Mouse (Mus musculus) MEL (cell line): ENCODE results near the gene Rbm42. TPM values are rescaled to one million over a fixed set of nuclear protein-coding genes. Genes with fewer than 3 reads are reported as not detected.
A peak's percentile ranks its signal among the peaks of the same experiment; 100 is the strongest.

ENCODE experiments used
- DNase-seq: peaks from one replicate; pipeline ENCODE4 v3.0.0; 2011; ENCODE audit warnings: low read depth, low spot score
- H3K27ac ChIP-seq: 2 replicates; pipeline ENCODE4 v1.5.1; 2012; ENCODE audit warnings: low read depth, mild to moderate bottlenecking, control low read depth, low read length, moderate library complexity; ENCODE audit not compliant: control insufficient read depth
- H3K27me3 ChIP-seq, 2 experiments: fragments of 150-350 bp in 1 of 2; sonication (generic) in 1 of 2; 2 replicates each; pipeline ENCODE4 v1.6.1; 2012; ENCODE audit warnings: low read length in 2 of 2, mild to moderate bottlenecking in 2 of 2, improper control_type of control experiment in 1 of 2, moderate library complexity in 1 of 2; ENCODE audit not compliant: insufficient read depth in 2 of 2, control insufficient read depth in 1 of 2
- H3K36me3 ChIP-seq, 2 experiments: 2 replicates each; pipeline ENCODE4 v1.6.1; 2012 to 2014; ENCODE audit warnings: low read length in 2 of 2, improper control_type of control experiment in 1 of 2, inconsistent platforms in 1 of 2, mild to moderate bottlenecking in 1 of 2; ENCODE audit not compliant: insufficient read depth in 2 of 2, control insufficient read depth in 1 of 2
- H3K4me1 ChIP-seq, 2 experiments: fragments of 150-350 bp in 1 of 2; sonication (generic) in 1 of 2; 2 replicates each; pipeline ENCODE4 v1.6.1; 2012; ENCODE audit warnings: low read length in 2 of 2, improper control_type of control experiment in 1 of 2, mild to moderate bottlenecking in 1 of 2; ENCODE audit not compliant: insufficient read depth in 2 of 2, control insufficient read depth in 1 of 2
- H3K4me3 ChIP-seq, 2 experiments: fragments of 150-350 bp in 1 of 2; sonication (generic) in 1 of 2; 2 replicates each; pipeline ENCODE4 v1.5.1; 2012; ENCODE audit warnings: low read depth in 2 of 2, low read length in 2 of 2, mild to moderate bottlenecking in 2 of 2, moderate library complexity in 2 of 2, control low read depth in 1 of 2, improper control_type of control experiment in 1 of 2; ENCODE audit not compliant: control insufficient read depth in 1 of 2, insufficient read depth in 1 of 2
- H3K79me2 ChIP-seq: 2 replicates; pipeline ENCODE4 v1.6.1; 2012; ENCODE audit warnings: mild to moderate bottlenecking, low read length, moderate library complexity; ENCODE audit not compliant: control insufficient read depth, poor library complexity, insufficient read depth
- H3K9ac ChIP-seq: 2 replicates; pipeline ENCODE4 v1.6.1; 2012; ENCODE audit warnings: low read depth, mild to moderate bottlenecking, control low read depth, low read length, moderate library complexity; ENCODE audit not compliant: control insufficient read depth, poor library complexity, severe bottlenecking
- H3K9me3 ChIP-seq: fragments of 150-350 bp; sonication (generic); replicated peaks from 2 replicates; pipeline ENCODE4 v1.6.1; 2012; ENCODE audit warnings: mild to moderate bottlenecking, low read length, improper control_type of control experiment, moderate library complexity; ENCODE audit not compliant: insufficient read depth
- BHLHE40 ChIP-seq: IDR thresholded peaks from 2 replicates; pipeline ENCODE4 v1.6.1; 2012; ENCODE audit warnings: low read depth, mild to moderate bottlenecking, inconsistent platforms, low read length, improper control_type of control experiment, borderline replicate concordance
- CHD2 ChIP-seq: IDR thresholded peaks from 2 replicates; pipeline ENCODE4 v1.6.1; 2011; ENCODE audit warnings: low read length, improper control_type of control experiment
- CTCF ChIP-seq, 3 experiments: IDR thresholded peaks in 2 of 3; conservative IDR thresholded peaks in 1 of 3; 2 replicates each; pipeline ENCODE4 v1.5.1; 2011 to 2012; ENCODE audit warnings: low read length in 3 of 3, low read depth in 2 of 3, mild to moderate bottlenecking in 2 of 3, improper control_type of control experiment in 1 of 3, inconsistent platforms in 1 of 3, mixed read lengths in 1 of 3, moderate library complexity in 1 of 3; ENCODE audit not compliant: control insufficient read depth in 1 of 3, insufficient read depth in 1 of 3, poor library complexity in 1 of 3, severe bottlenecking in 1 of 3
- E2F4 ChIP-seq: IDR thresholded peaks from 2 replicates; pipeline ENCODE4 v1.6.1; 2011; ENCODE audit warnings: low read depth, low read length, improper control_type of control experiment, borderline replicate concordance
- ELF1 ChIP-seq: IDR thresholded peaks from 2 replicates; pipeline ENCODE4 v1.6.1; 2014; ENCODE audit warnings: low read depth, mild to moderate bottlenecking, inconsistent platforms, low read length, improper control_type of control experiment, moderate library complexity
- ETS1 ChIP-seq: IDR thresholded peaks from 2 replicates; pipeline ENCODE4 v1.6.1; 2012; ENCODE audit warnings: low read depth, mild to moderate bottlenecking, inconsistent platforms, low read length, improper control_type of control experiment, moderate library complexity
- GABPA ChIP-seq: IDR thresholded peaks from 2 replicates; pipeline ENCODE4 v1.6.1; 2012; ENCODE audit warnings: low read depth, mild to moderate bottlenecking, inconsistent platforms, low read length, improper control_type of control experiment, moderate library complexity
- GATA1 ChIP-seq: IDR thresholded peaks from 2 replicates; pipeline ENCODE4 v1.6.1; 2011; ENCODE audit warnings: low read depth, low read length, improper control_type of control experiment
- HCFC1 ChIP-seq: IDR thresholded peaks from 2 replicates; pipeline ENCODE4 v1.6.1; 2012; ENCODE audit warnings: low read depth, mild to moderate bottlenecking, inconsistent platforms, low read length, improper control_type of control experiment, moderate library complexity
- KAT2A ChIP-seq: conservative IDR thresholded peaks from 2 replicates; pipeline ENCODE4 v1.6.1; 2012; ENCODE audit warnings: low read depth, low read length, improper control_type of control experiment, inconsistent platforms
- MAZ ChIP-seq: IDR thresholded peaks from 2 replicates; pipeline ENCODE4 v1.6.1; 2012; ENCODE audit warnings: low read depth, mild to moderate bottlenecking, inconsistent platforms, low read length, improper control_type of control experiment
- MYB ChIP-seq: IDR thresholded peaks from 2 replicates; pipeline ENCODE4 v1.6.1; 2011; ENCODE audit warnings: mild to moderate bottlenecking, low read depth, low read length, improper control_type of control experiment
- NELFE ChIP-seq: IDR thresholded peaks from 2 replicates; pipeline ENCODE4 v1.6.1; 2011; ENCODE audit warnings: low read depth, low read length, improper control_type of control experiment
- NRF1 ChIP-seq: IDR thresholded peaks from 2 replicates; pipeline ENCODE4 v1.6.1; 2014; ENCODE audit warnings: low read depth, mild to moderate bottlenecking, inconsistent platforms, low read length, improper control_type of control experiment, moderate library complexity; ENCODE audit not compliant: poor library complexity, insufficient read depth, severe bottlenecking
- POLR2AphosphoS5 ChIP-seq: IDR thresholded peaks from 2 replicates; pipeline ENCODE4 v1.6.1; 2012; ENCODE audit warnings: low read depth, borderline replicate concordance, mild to moderate bottlenecking, inconsistent platforms, low read length, moderate library complexity, mixed read lengths
- RAD21 ChIP-seq: IDR thresholded peaks from 2 replicates; pipeline ENCODE4 v1.6.1; 2011; ENCODE audit warnings: mild to moderate bottlenecking, low read depth, low read length, improper control_type of control experiment
- SMC3 ChIP-seq: IDR thresholded peaks from 2 replicates; pipeline ENCODE4 v1.6.1; 2011; ENCODE audit warnings: low read depth, low read length, improper control_type of control experiment
- TBP ChIP-seq: IDR thresholded peaks from 2 replicates; pipeline ENCODE4 v1.8.0; 2011; ENCODE audit warnings: low read depth, low read length, improper control_type of control experiment
- TCF12 ChIP-seq: IDR thresholded peaks from 2 replicates; pipeline ENCODE4 v1.6.1; 2014; ENCODE audit warnings: low read depth, mild to moderate bottlenecking, inconsistent platforms, low read length, improper control_type of control experiment, moderate library complexity
- UBTF ChIP-seq: IDR thresholded peaks from 2 replicates; pipeline ENCODE4 v1.6.1; 2012; ENCODE audit warnings: low read depth, mild to moderate bottlenecking, inconsistent platforms, low read length, improper control_type of control experiment, moderate library complexity, borderline replicate concordance; ENCODE audit not compliant: insufficient read depth
- ZC3H11A ChIP-seq: IDR thresholded peaks from 2 replicates; pipeline ENCODE4 v1.6.1; 2012; ENCODE audit warnings: low read depth, mild to moderate bottlenecking, inconsistent platforms, low read length, improper control_type of control experiment
- ZKSCAN1 ChIP-seq: IDR thresholded peaks from 2 replicates; pipeline ENCODE4 v1.6.1; 2012; ENCODE audit warnings: low read depth, mild to moderate bottlenecking, inconsistent platforms, low read length, improper control_type of control experiment, moderate library complexity
- ZMIZ1 ChIP-seq: IDR thresholded peaks from 2 replicates; pipeline ENCODE4 v1.6.1; 2012; ENCODE audit warnings: low read depth, mild to moderate bottlenecking, inconsistent platforms, low read length, improper control_type of control experiment, moderate library complexity
- polyA plus RNA-seq, 2 experiments: library from polyadenylated mRNA; stranded (reverse) in 1 of 2; unstranded in 1 of 2; fragments of >175 nt in 1 of 2; fragments of >200 nt in 1 of 2; gene quantifications; 2 replicates each; pipeline versions ENCODE4 v1.2.1 to v1.2.4; 2012; ENCODE audit warnings: low replicate concordance in 2 of 2, low read depth in 1 of 2; ENCODE audit not compliant: insufficient read length in 2 of 2, insufficient read depth in 1 of 2, missing spikeins in 1 of 2
- total RNA-seq: library from RNA; depleted of rRNA; stranded (reverse); fragments of 300-350 nt; gene quantifications from 2 replicates; pipeline ENCODE4 v1.2.3, GENCODE M21; 2012

The Rbm42 gene
- total and polyA plus RNA-seq, 3 experiments, result 124 to 129 TPM; not detected in 1

GRCm38 (mm10) chr7:30615049-30615760 is 34.9 kb downstream of the Rbm42 start:
- Histone ChIP-seq H3K9ac (no peak overlapping the region), H3K27ac (peak overlapping the region; percentile 19; the same call in 1 of the 2 replicates), H3K36me3 (peaks cover 4 to 10% of the 10 kb centered on the region in 2 experiments), H3K4me3 (no peak overlapping the region), H3K4me1 (peaks cover 0 to 3% of the 10 kb centered on the region in 2 experiments; a peak in 2 of 4 replicates), H3K9me3 (no peaks in the 10 kb centered on the region), H3K79me2 (no peaks in the 10 kb centered on the region), H3K27me3 (no peaks in the 10 kb centered on the region)
- peak; percentile 75 for DNase-seq
- TF ChIP-seq TCF12 (no peak), GATA1 (peak; percentile 45; the same call in 1 of the 2 replicates)

- DNase-seq, result peak; percentile 79
- Histone ChIP-seq H3K36me3 (peaks cover 4 to 9% of the 10 kb centered on the region in 2 experiments), H3K4me3 (no peak overlapping the region), H3K9me3 (no peaks in the 10 kb centered on the region), H3K27me3 (no peaks in the 10 kb centered on the region), H3K79me2 (no peaks in the 10 kb centered on the region), H3K9ac (no peak overlapping the region), H3K4me1 (peaks cover 0 to 3% of the 10 kb centered on the region in 2 experiments; a peak in 2 of 4 replicates), H3K27ac (no peak overlapping the region)
- TF ChIP-seq SMC3, result peak; percentile 51
- 0 out of 2 replicates have a peak, but pooled peaks have one; percentile 35 for TF ChIP-seq HCFC1
- TF ChIP-seq ZC3H11A, result peak; percentile 18; the same call in 1 of the 2 replicates
- TF ChIP-seq CHD2, result no peak
- no peak for TF ChIP-seq ELF1
- no peak for TF ChIP-seq MYB
- peak; percentile 44 for TF ChIP-seq RAD21
- TF ChIP-seq CTCF (IDR thresholded peaks at IDR 0.05 in 2 of 3, conservative IDR thresholded peaks at IDR 0.05 in 1 of 3; ENCODE audit: control insufficient read depth in 1 of 3, insufficient read depth in 1 of 3, low read depth in 2 of 3, low read length in 3 of 3, poor library complexity in 1 of 3, severe bottlenecking in 1 of 3), result peak; percentile 6 to 60 (median 18); a peak in 4 of 6 replicates
These were observed 35.7 kb downstream of the Rbm42 start for GRCm38 (mm10) chr7:30614454-30614853.

- Histone ChIP-seq H3K27me3 (no peaks in the 10 kb centered on the region), H3K4me3 (no peak overlapping the region), H3K9me3 (no peaks in the 10 kb centered on the region), H3K36me3 (peaks cover 4 to 6% of the 10 kb centered on the region in 2 experiments), H3K79me2 (no peaks in the 10 kb centered on the region), H3K9ac (no peak overlapping the region), H3K27ac (no peak overlapping the region), H3K4me1 (peaks cover 0 to 3% of the 10 kb centered on the region in 2 experiments; a peak in 2 of 4 replicates)
- DNase-seq, result peak; percentile 72
- TF ChIP-seq POLR2AphosphoS5 (no peak), TBP (no peak), HCFC1 (no peak), E2F4 (no peak), ZKSCAN1 (no peak), NELFE (no peak), UBTF (no peak), CHD2 (no peak), TCF12 (no peak), ZC3H11A (peak; percentile 35; the same call in 1 of the 2 replicates), ETS1 (no peak), BHLHE40 (no peak), GABPA (no peak), KAT2A (no peak), GATA1 (no peak), MAZ (no peak), NRF1 (no peak), ZMIZ1 (no peak)
These were observed 36.5 kb downstream of the Rbm42 start for GRCm38 (mm10) chr7:30613529-30614112.
